In genomic region chr8:66495726-66496125, GRCm38 (mm10) we compare ENCODE assay signal across 9 mouse cellular contexts. TPM values are rescaled to one million over a fixed set of nuclear protein-coding genes. Genes with fewer than 3 reads are reported as not detected.
DNase-seq lines count a peak whose midpoint lies in the region; ATAC-seq and TF ChIP-seq lines count a peak whose summit lies in the region.
"Had no signal": no experiment of that assay in that cellular context is flagged by ENCODE, and none has a peak within 500 bp of the region (broad histone marks: within the 10 kb centered on the region; RNA-seq: fewer than 3 reads in every experiment).

No protein-coding gene starts in this region.

- no peak overlapping the region for H3K9ac ChIP-seq in forebrain, embryonic 15.5 days (replicated peaks)
- H3K9ac ChIP-seq in hindbrain, embryonic 13.5 days: no peak overlapping the region
- H3K9ac ChIP-seq: heart, embryonic 15.5 days had no signal

- peaks cover 5% of the 10 kb centered on the region; the same call in 1 of the 2 replicates for H3K27me3 ChIP-seq in G1E (ENCODE audit: insufficient read depth, low read length)
- H3K27me3 ChIP-seq in forebrain, embryonic 15.5 days: no peaks in the 10 kb centered on the region
- 0 out of 2 replicates have a peak, but pooled peaks cover 3% of the 10 kb centered on the region for H3K27me3 ChIP-seq in hindbrain, embryonic 13.5 days

- DNase-seq in G1E (ENCODE audit: low spot score): peak; percentile 22
- DNase-seq in layer of hippocampus, adult 9-11 months: peak; percentile 72
- DNase-seq in lung, postnatal 14 days: peak; percentile 82
- peak; percentile 66 for DNase-seq in ovary, postnatal 36 days (ENCODE audit: low spot score)
- DNase-seq in thymus, postnatal 14 days: peak; percentile 69

- peaks cover 17% of the 10 kb centered on the region for H3K4me1 ChIP-seq in G1E (ENCODE audit: insufficient read depth, low read depth, low read length)
- no peaks in the 10 kb centered on the region for H3K4me1 ChIP-seq in forebrain, embryonic 15.5 days
- H3K4me1 ChIP-seq in hindbrain, embryonic 13.5 days (replicated peaks): no peaks in the 10 kb centered on the region
- H3K4me1 ChIP-seq: heart, embryonic 15.5 days had no signal

- H3K4me3 ChIP-seq in G1E (ENCODE audit: low read depth, low read length): no peak overlapping the region
- no peak overlapping the region for H3K4me3 ChIP-seq in forebrain, embryonic 15.5 days
- H3K4me3 ChIP-seq in hindbrain, embryonic 13.5 days: no peak overlapping the region
- H3K4me3 ChIP-seq: heart, embryonic 15.5 days had no signal

- no peak overlapping the region for H3K4me2 ChIP-seq in forebrain, embryonic 15.5 days (replicated peaks)
- no peak overlapping the region for H3K4me2 ChIP-seq in hindbrain, embryonic 13.5 days
- H3K4me2 ChIP-seq: heart, embryonic 15.5 days had no signal

- WGBS in forebrain, embryonic 15.5 days: 4% methylated on average over 8 of the region's 8 CpGs
- WGBS in hindbrain, embryonic 13.5 days: 9% methylated on average over 8 of the region's 8 CpGs

- ATAC-seq in G1E (ENCODE audit: extremely low read depth, insufficient number of reproducible peaks, low FRiP score, poor library complexity, severe bottlenecking): peak; percentile 69; the same call in 1 of the 2 replicates
- peak; percentile 81 for ATAC-seq in cerebellum, adult (ENCODE audit: insufficient number of reproducible peaks, low FRiP score, low TSS enrichment)
- ATAC-seq in forebrain, embryonic 15.5 days (replicated peaks): peak; percentile 93
- peak; percentile 78 for ATAC-seq in hindbrain, embryonic 13.5 days (ENCODE audit: low FRiP score)

- no peak overlapping the region for H3K27ac ChIP-seq in forebrain, embryonic 15.5 days (replicated peaks)
- H3K27ac ChIP-seq in hindbrain, embryonic 13.5 days: no peak overlapping the region
- H3K27ac ChIP-seq: heart, embryonic 15.5 days had no signal

- no peaks in the 10 kb centered on the region for H3K9me3 ChIP-seq in G1E (replicated peaks)
- no peaks in the 10 kb centered on the region for H3K9me3 ChIP-seq in forebrain, embryonic 15.5 days
- no peaks in the 10 kb centered on the region for H3K9me3 ChIP-seq in hindbrain, embryonic 13.5 days
- H3K9me3 ChIP-seq: heart, embryonic 15.5 days had no signal

- H3K36me3 ChIP-seq in G1E (replicated peaks): no peaks in the 10 kb centered on the region
- no peaks in the 10 kb centered on the region for H3K36me3 ChIP-seq in forebrain, embryonic 15.5 days
- no peaks in the 10 kb centered on the region for H3K36me3 ChIP-seq in hindbrain, embryonic 13.5 days
- H3K36me3 ChIP-seq: heart, embryonic 15.5 days had no signal

- TF ChIP-seq CTCF in G1E (IDR thresholded peaks at IDR 0.05; ENCODE audit: low read depth, low read length): peak; percentile 69

RNA-seq across cellular contexts. Expression of gene Tma16, which starts 9.4 kb away (rescaled TPM):
- 33.6 and 36.4 TPM in 2 replicates for total RNA-seq in G1E (2014; fragmentation: Nextera tagmentation)
- 26.6 and 29.3 TPM in 2 replicates for total RNA-seq in G1E (2017)
- 6.4 and 9.7 TPM in 2 replicates for polyA plus RNA-seq in G1E (2012)
- 12.1 and 13.5 TPM in 2 replicates for polyA plus RNA-seq in forebrain, embryonic 15.5 days (2015; fragmentation: Nextera tagmentation; extraction: Ambion mirVana)
- 10.9 and 13.0 TPM in 2 replicates for polyA plus RNA-seq in hindbrain, embryonic 13.5 days (2015; fragmentation: Nextera tagmentation; extraction: Ambion mirVana)

RNA-seq across cellular contexts. Expression of gene Tktl2, which starts 15.8 kb away (rescaled TPM):
- total RNA-seq in G1E (2014; fragmentation: Nextera tagmentation) (not detected in 2 replicates), G1E (2017) (0.05 and 0.12 TPM in 2 replicates)
- not detected in 2 replicates for polyA plus RNA-seq in G1E (2012)
- 0.06 TPM in 1 of 2 replicates, not detected in the other for polyA plus RNA-seq in forebrain, embryonic 15.5 days (2015; fragmentation: Nextera tagmentation; extraction: Ambion mirVana)
- 0.05 TPM in 1 of 2 replicates, not detected in the other for polyA plus RNA-seq in hindbrain, embryonic 13.5 days (2015; fragmentation: Nextera tagmentation; extraction: Ambion mirVana)
- polyA plus RNA-seq: heart, embryonic 15.5 days had no signal

Comparison
In these comparisons a context has a peak if more than half of its experiments do, and no peak if none do; other contexts are left out.
1. DNase-seq: peak in every context shown above with its lines; median percentile 82 in lung, postnatal 14 days; 72 in layer of hippocampus, adult 9-11 months; 69 in thymus, postnatal 14 days; 66 in ovary, postnatal 36 days; 22 in G1E.